Mouse (Mus musculus): ENCODE results near the gene Man1a.

- TF ChIP-seq CTCF (IDR thresholded peaks at IDR 0.05; ENCODE audit: borderline replicate concordance, insufficient read depth, low read depth, low read length) (no peak), POLR2A (IDR thresholded peaks at IDR 0.05; ENCODE audit: borderline replicate concordance, insufficient read depth, low read length) (no peak)
Measured at GRCm38 (mm10) chr10:54118223-54118912, 42.0 kb upstream of the Man1a start.

Measured in cerebellum, adult 2 months (tissue).